Mouse (Mus musculus): ENCODE results near the gene Zkscan7. TPM values are rescaled to one million over a fixed set of nuclear protein-coding genes. Genes with fewer than 3 reads are reported as not detected.
"Not testable (repeated sequence)": the region's sequence is repeated elsewhere in the genome, so short reads cannot be mapped to it uniquely, and the experiment has no call there.

The Zkscan7 gene
- 1.3 and 1.4 TPM in 2 replicates for polyA plus RNA-seq (2012; ENCODE audit: insufficient read depth, insufficient read length, missing spikeins)

DNA sequence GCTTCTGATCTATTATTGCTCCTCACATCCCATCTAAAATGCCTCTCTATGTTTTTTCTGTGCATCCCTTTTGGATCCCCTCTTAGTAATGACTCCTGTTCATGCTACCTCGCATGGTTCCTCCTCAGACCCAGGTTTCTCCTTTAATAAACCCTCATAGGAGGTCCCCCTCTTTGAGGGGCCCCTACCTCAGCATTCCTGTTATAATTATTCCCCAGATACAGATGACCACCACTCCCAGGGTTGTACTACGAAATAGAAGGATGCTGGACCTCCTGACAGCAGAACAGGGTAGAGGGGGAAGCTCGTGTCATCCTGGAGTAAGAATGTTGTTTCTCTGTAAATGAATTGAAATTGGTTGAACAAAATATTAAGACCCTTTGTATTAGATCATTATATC, at the start of gene Zkscan7:
Gene Zkscan7, plus strand, starts transcription at position 301 of the 400 bp plus-strand sequence.
- TF ChIP-seq POLR2A (IDR thresholded peaks at IDR 0.05; ENCODE audit: borderline replicate concordance, low read depth, low read length) (no peak), CTCF (IDR thresholded peaks at IDR 0.05; ENCODE audit: low read depth, low read length) (no peak)
- peaks cover 2% of the 10 kb centered on the region; the same call in 1 of the 2 replicates for H3K4me1 ChIP-seq (ENCODE audit: control insufficient read depth, insufficient read depth, low read length)
- no peak within 1 kb of the TSS for H3K27ac ChIP-seq (ENCODE audit: insufficient read depth, low read depth, low read length)
- peak within 1 kb of the TSS; percentile 75 for H3K4me3 ChIP-seq (ENCODE audit: insufficient read depth, low read length)

DNA sequence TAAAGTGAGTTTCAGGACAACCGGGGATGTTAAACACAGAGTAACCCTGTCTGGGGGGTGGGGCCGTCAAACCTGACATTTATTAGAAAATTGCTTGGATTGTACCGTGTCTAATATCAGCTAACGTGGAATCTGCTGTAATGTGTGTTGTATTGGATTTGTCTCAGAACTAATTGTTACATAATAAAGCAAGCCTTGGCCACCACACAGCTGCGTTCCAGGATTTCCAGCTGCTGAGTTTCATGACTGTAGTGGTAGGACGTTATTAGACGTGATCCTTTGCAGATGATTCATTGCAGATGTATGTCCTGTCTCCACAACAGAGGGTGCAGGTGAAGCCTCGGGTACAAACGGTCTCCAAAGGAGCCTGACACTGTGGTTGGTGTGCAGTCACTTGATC, 49.4 kb upstream of the Zkscan7 start:
- no peaks in the 10 kb centered on the region for H3K4me1 ChIP-seq (ENCODE audit: control insufficient read depth, insufficient read depth, low read length)
- H3K4me3 ChIP-seq (ENCODE audit: insufficient read depth, low read length): no peak overlapping the region
- no peak overlapping the region for H3K27ac ChIP-seq (ENCODE audit: insufficient read depth, low read depth, low read length)
- TF ChIP-seq POLR2A (IDR thresholded peaks at IDR 0.05; ENCODE audit: borderline replicate concordance, low read depth, low read length): no peak
- no peak for TF ChIP-seq CTCF (IDR thresholded peaks at IDR 0.05; ENCODE audit: low read depth, low read length)

DNA sequence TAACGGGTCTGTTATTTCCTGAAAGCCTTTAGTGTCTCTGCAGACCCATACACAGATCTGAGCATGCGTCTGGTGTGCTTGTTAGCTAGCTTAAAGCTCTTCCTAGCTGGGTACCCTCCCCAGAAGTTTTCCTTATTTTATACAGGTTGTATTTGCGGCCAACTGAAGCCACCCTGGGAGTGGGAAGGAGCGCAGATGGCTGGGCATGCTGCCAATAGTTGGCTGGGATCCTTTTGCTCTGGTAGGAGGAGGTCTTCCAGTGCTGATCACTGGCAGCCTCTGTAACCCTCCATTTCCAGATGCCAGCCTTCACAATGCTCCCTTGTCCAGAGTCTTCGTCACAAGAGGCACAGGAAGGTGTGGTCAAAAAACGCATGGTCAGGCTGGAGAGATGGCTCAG, 48.7 kb upstream of the Zkscan7 start:
- Histone ChIP-seq H3K4me1 (ENCODE audit: control insufficient read depth, insufficient read depth, low read length) (no peaks in the 10 kb centered on the region), H3K27ac (ENCODE audit: insufficient read depth, low read depth, low read length) (no peak overlapping the region)

DNA sequence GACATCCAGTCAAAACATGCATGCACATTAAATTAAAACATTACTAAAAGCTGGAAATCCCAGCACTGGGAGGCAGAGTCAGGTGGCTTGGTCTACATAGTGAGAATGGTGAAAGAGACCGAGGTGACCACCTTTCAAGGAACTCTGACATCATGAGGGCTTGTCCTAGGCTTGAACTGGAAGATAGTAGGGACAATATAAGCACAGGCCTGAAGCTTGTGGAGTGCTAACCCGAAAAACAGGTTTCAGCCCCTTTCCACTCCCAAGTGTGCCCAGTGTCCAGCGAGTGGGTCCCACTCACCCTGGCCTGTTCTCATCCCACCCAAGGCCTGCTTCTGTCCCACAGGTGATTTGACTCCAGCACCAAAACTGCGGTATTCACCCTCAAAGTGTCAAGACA, 48.3 kb upstream of the Zkscan7 start:
- Histone ChIP-seq H3K4me1 (ENCODE audit: control insufficient read depth, insufficient read depth, low read length) (no peaks in the 10 kb centered on the region), H3K4me3 (ENCODE audit: insufficient read depth, low read length) (no peak overlapping the region), H3K27ac (ENCODE audit: insufficient read depth, low read depth, low read length) (no peak overlapping the region)
- no peak for TF ChIP-seq CTCF (IDR thresholded peaks at IDR 0.05; ENCODE audit: low read depth, low read length)
- TF ChIP-seq POLR2A (IDR thresholded peaks at IDR 0.05; ENCODE audit: borderline replicate concordance, low read depth, low read length): no peak

More for the DNA sequence above, 48.7 kb upstream of the Zkscan7 start:
- TF ChIP-seq CTCF (IDR thresholded peaks at IDR 0.05; ENCODE audit: low read depth, low read length) (no peak), POLR2A (IDR thresholded peaks at IDR 0.05; ENCODE audit: borderline replicate concordance, low read depth, low read length) (no peak)
- no peak overlapping the region for H3K4me3 ChIP-seq (ENCODE audit: insufficient read depth, low read length)

DNA sequence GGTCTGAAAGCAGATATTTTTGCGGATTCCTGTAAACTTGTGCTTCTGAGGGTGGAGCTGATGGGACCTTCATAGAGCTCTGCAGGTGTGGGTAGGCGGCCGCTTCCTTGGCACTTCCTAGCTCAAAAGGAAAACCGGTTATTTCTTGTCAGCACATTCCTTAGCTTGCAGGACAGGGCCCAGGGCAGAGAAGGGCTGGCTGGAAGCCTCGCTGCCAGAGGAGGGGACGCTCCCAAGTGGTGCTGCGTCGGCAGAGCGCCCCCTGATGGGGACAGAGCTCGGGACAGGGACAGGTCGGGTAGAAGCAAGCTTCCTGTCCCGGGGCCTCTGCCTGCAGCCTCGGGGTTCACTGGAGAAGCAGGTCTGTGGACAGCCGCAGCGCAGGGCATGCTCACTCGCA, 47.8 kb upstream of the Zkscan7 start:
- Histone ChIP-seq H3K4me1 (ENCODE audit: control insufficient read depth, insufficient read depth, low read length) (no peaks in the 10 kb centered on the region), H3K4me3 (ENCODE audit: insufficient read depth, low read length) (no peak overlapping the region), H3K27ac (ENCODE audit: insufficient read depth, low read depth, low read length) (no peak overlapping the region)
- TF ChIP-seq CTCF (IDR thresholded peaks at IDR 0.05; ENCODE audit: low read depth, low read length): no peak
- TF ChIP-seq POLR2A (IDR thresholded peaks at IDR 0.05; ENCODE audit: borderline replicate concordance, low read depth, low read length): no peak

DNA sequence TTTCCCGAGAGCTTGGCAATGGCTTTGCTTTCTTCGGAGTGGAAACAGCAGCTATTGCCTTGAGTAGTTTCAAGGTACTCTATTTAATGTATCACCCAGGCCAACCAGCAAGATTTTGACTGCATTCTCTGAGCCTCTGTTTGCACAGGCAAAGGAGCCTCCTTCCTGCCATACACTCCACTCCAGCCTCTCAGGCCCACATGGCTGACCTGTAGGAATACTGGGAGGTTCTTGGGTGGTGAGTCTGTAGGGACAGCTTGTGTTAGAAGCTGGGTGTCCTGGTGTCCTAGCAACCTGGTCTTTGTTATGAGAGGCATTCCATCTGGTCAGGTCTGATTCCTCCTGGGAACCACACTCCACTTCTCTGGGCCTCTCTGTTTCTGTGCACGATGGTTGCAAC, 41.7 kb upstream of the Zkscan7 start, which contains the start of gene Gm35549:
Gene Gm35549, minus strand, starts transcription at position 276 of the 400 bp plus-strand sequence.
- no peaks in the 10 kb centered on the region for H3K4me1 ChIP-seq (ENCODE audit: control insufficient read depth, insufficient read depth, low read length)
- TF ChIP-seq CTCF (IDR thresholded peaks at IDR 0.05; ENCODE audit: low read depth, low read length): no peak
- TF ChIP-seq POLR2A (IDR thresholded peaks at IDR 0.05; ENCODE audit: borderline replicate concordance, low read depth, low read length): no peak

DNA sequence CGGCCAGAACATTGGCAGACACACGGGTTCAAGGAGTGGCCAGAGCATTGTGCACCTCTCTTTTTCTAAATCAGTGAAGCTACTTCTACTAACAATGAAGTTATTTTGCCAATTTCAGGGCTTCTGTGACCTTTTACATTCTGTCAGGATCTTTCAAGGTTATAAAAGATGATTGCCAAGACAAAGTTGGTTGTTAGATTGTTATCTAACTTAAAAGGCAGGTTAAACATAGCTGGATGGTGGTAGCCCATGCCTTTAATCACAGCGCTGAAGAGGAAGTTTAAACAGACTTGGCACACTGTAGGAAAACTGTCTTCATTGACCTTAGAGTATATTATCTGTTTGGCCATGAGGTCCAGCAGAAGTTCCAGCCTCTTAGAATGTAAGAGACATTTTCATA, 39.9 kb upstream of the Zkscan7 start:
- Histone ChIP-seq H3K4me3 (ENCODE audit: insufficient read depth, low read length) (no peak overlapping the region), H3K27ac (ENCODE audit: insufficient read depth, low read depth, low read length) (no peak overlapping the region), H3K4me1 (ENCODE audit: control insufficient read depth, insufficient read depth, low read length) (no peaks in the 10 kb centered on the region)
- TF ChIP-seq POLR2A (IDR thresholded peaks at IDR 0.05; ENCODE audit: borderline replicate concordance, low read depth, low read length): no peak
- TF ChIP-seq CTCF (IDR thresholded peaks at IDR 0.05; ENCODE audit: low read depth, low read length): no peak

More for the DNA sequence above, 41.7 kb upstream of the Zkscan7 start, which contains the start of gene Gm35549:
- Histone ChIP-seq H3K27ac (ENCODE audit: insufficient read depth, low read depth, low read length) (no peak within 1 kb of the TSS), H3K4me3 (ENCODE audit: insufficient read depth, low read length) (no peak within 1 kb of the TSS)

DNA sequence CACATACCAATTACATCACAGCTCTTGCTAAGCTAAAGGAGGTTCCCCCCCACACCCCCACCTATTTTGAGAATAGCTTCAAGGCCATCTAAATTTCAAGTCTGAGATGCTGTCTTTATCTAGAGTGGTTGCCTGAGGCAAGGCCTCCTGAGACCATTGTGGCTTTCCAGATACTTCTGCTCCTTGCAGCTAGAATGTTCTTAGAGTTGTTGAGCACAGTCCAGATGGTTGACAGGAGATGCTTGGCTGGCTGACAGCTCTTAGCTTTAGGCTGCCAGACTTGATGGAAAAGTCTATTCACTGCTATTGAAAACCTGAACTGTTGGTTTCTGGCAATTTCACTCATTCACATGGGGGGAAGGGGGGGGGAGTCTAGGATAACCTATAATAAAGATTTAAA, 39.3 kb upstream of the Zkscan7 start:
- H3K4me3 ChIP-seq (ENCODE audit: insufficient read depth, low read length): no peak overlapping the region
- no peak overlapping the region for H3K27ac ChIP-seq (ENCODE audit: insufficient read depth, low read depth, low read length)
- no peak for TF ChIP-seq POLR2A (IDR thresholded peaks at IDR 0.05; ENCODE audit: borderline replicate concordance, low read depth, low read length)
- no peak for TF ChIP-seq CTCF (IDR thresholded peaks at IDR 0.05; ENCODE audit: low read depth, low read length)
- H3K4me1 ChIP-seq (ENCODE audit: control insufficient read depth, insufficient read depth, low read length): no peaks in the 10 kb centered on the region

DNA sequence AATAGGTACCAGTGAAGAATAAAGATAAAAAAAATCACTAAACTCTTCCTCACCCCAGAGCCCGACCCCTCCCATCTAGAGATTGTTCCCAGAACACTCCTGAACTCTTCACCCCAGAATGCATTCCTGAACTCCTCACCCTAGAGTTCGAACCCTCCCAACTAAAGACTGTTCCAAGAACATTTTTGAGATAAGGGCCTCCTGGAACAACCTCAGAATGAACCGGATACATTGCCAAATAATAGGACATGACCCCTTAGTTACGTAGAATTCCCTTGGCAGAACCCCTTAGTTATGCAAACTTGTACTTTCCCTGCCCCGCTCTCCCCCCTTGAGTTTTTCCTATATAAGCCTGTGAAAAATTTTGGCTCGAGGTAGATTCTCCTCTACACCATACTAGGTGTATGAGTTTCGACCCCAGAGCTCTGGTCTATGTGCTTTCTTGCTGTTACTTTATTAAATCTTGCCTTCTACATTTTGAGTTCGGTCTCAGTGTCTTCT, 37.6 kb upstream of the Zkscan7 start:
- not testable (repeated sequence) for H3K4me3 ChIP-seq (ENCODE audit: insufficient read depth, low read length); H3K27ac ChIP-seq (ENCODE audit: insufficient read depth, low read depth, low read length); H3K4me1 ChIP-seq (ENCODE audit: control insufficient read depth, insufficient read depth, low read length)

DNA sequence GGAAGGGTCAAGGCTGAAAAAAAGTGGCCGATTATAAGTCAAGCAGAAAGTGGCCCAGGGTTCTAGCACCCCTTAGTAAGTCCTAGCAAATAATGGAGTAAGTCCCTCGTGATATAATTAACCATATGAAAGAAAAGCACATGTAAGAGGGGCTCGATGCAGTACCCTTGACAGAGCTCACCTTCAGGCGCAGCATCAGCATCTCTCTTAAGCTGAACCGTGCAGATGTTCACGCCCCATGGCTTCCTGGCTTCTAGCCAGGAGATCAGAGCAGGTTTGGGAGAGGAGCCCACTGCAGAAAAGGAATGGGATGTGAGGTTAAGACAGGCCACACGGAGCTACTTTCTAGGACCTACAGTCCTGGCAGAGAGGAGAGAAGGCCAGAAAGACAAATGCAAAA, 31.0 kb upstream of the Zkscan7 start:
- TF ChIP-seq CTCF (IDR thresholded peaks at IDR 0.05; ENCODE audit: low read depth, low read length) (no peak), POLR2A (IDR thresholded peaks at IDR 0.05; ENCODE audit: borderline replicate concordance, low read depth, low read length) (no peak)
- Histone ChIP-seq H3K4me1 (ENCODE audit: control insufficient read depth, insufficient read depth, low read length) (no peaks in the 10 kb centered on the region), H3K4me3 (ENCODE audit: insufficient read depth, low read length) (no peak overlapping the region), H3K27ac (ENCODE audit: insufficient read depth, low read depth, low read length) (no peak overlapping the region)

DNA sequence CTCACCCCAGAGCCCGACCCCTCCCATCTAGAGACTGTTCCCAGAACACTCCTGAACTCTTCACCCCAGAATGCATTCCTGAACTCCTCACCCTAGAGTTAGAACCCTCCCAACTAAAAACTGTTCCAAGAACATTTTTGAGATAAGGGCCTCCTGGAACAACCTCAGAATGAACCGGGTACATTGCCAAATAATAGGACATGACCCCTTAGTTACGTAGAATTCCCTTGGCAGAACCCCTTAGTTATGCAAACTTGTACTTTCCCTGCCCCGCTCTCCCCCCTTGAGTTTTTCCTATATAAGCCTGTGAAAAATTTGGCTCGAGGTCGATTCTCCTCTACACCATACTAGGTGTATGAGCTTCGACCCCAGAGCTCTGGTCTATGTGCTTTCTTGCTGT, 30.3 kb upstream of the Zkscan7 start:
- not testable (repeated sequence) for H3K27ac ChIP-seq (ENCODE audit: insufficient read depth, low read depth, low read length); H3K4me3 ChIP-seq (ENCODE audit: insufficient read depth, low read length); H3K4me1 ChIP-seq (ENCODE audit: control insufficient read depth, insufficient read depth, low read length)
